Mouse (Mus musculus): ENCODE measurements at regions not wholly inside any gene's neighbourhood (a gene's known extent, or its start where the extent isn't known, plus 50 kb on each side); places are given as distances from the start of the nearest gene placed in this dataset.

DNA sequence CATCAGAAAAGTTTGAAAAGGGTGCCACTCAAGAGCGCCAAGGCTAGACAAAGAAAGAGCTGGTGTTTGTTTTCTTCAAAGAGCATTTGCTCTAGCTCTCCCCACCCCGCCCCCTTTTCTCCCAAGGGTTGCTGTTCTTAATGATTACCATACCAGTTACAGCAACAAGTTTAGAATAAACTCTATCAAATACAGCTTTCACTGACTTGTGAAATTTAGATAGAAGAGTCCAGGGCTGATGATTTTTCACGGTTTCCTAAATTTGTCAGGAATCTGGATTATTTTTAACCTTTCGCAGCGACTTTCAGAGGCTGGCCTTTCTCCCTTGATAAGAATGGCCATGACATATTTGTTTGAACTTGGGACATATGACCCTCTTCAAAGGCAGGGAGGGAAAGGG lies 64.2 kb upstream of the Mpdz start:
- TF ChIP-seq CTCF (conservative IDR thresholded peaks at IDR 0.05; ENCODE audit: insufficient read depth, insufficient read length, low read depth, low read length) (no peak), POLR2A (IDR thresholded peaks at IDR 0.05; ENCODE audit: low read depth, low read length) (no peak)

All from kidney, adult 2 months (tissue).